Mouse (Mus musculus) olfactory bulb, adult 2 months (tissue): ENCODE results near the gene Adamtsl1. TPM values are rescaled to one million over a fixed set of nuclear protein-coding genes. Genes with fewer than 3 reads are reported as not detected.

ENCODE experiments used
- H3K27ac ChIP-seq: fragments of 200-500 bp; 2 replicates; pipeline ENCODE4 v1.5.1; 2012; ENCODE audit warnings: low read depth, low read length; ENCODE audit not compliant: insufficient read depth
- H3K4me1 ChIP-seq: fragments of 200-500 bp; 2 replicates; pipeline ENCODE4 v1.6.1; 2012; ENCODE audit warnings: low read length; ENCODE audit not compliant: control insufficient read depth, insufficient read depth
- H3K4me3 ChIP-seq: fragments of 200-500 bp; 2 replicates; pipeline ENCODE4 v1.5.1; 2012; ENCODE audit warnings: mild to moderate bottlenecking, low read depth, low read length, moderate library complexity; ENCODE audit not compliant: insufficient read depth
- CTCF ChIP-seq: fragments of 200-500 bp; IDR thresholded peaks from 2 replicates; pipeline ENCODE4 v1.5.1; 2012; ENCODE audit warnings: low read depth, mild to moderate bottlenecking, low read length, moderate library complexity; ENCODE audit not compliant: insufficient read depth
- POLR2A ChIP-seq: fragments of 200-500 bp; IDR thresholded peaks from 2 replicates; pipeline ENCODE4 v1.6.1; 2012; ENCODE audit warnings: mild to moderate bottlenecking, low read depth, low read length, moderate library complexity; ENCODE audit not compliant: insufficient read depth
- WGBS: fragments of 180-500 bp; shearing (Covaris S2); methylation state at CpG from one replicate; pipeline ENCODE4 v1.1.7; 2018; 5-methylcytosine and 5-hydroxymethylcytosine counted together
- polyA plus RNA-seq: library from polyadenylated mRNA; stranded (reverse); fragments of >200 nt; gene quantifications from 2 replicates; pipeline ENCODE4 v1.2.4, GENCODE M21; 2012; ENCODE audit warnings: low replicate concordance; ENCODE audit not compliant: missing spikeins, insufficient read depth, insufficient read length

The Adamtsl1 gene
- polyA plus RNA-seq, 1 experiment: not detected

DNA sequence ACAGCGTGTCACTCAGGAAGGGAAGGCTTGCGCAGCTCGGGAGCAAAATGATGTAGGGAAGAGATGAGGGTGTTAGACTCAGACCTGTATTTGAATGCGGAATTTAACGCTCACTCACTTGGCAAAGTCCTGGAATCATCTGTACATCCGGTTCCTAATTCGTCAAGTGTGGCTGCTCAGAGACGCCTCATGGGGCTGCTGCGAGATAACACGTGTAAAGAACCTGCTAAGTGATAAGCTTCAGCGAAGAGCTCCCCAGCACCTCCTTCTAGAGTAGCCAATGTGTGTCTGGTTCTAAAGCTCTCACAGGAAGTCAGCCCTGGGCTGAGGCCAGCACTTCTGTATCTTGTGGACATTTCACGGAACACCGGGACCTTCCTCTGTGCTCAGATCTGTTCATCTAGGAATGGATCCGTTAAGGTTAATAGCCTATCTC lies 250.1 kb downstream of the Adamtsl1 start:
- 81% methylated on average over 14 of the region's 14 CpGs for WGBS
- Histone ChIP-seq H3K4me1 (peaks cover 5% of the 10 kb centered on the region), H3K4me3 (no peak overlapping the region), H3K27ac (no peak overlapping the region)
- TF ChIP-seq POLR2A (no peak), CTCF (no peak)

DNA sequence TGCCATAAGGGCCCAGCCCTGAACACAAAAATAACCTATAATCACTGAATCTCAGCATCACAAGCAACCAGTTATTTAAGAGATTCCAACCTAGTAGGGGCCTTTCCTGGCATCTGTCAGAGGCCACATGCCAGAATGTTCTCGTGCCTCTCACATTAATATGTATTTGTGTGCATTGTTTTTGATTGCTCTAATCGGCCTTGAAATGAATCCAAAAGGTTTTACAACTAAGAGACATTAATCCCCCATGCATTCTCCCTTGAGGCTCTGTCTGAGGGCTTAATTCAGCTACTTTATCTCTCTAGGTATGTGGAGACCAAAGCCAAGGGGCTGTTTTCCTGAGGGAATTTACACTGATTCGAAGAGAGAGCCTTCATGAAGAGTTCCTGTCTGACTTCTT lies 250.5 kb downstream of the Adamtsl1 start:
- no peak overlapping the region for H3K4me3 ChIP-seq
- TF ChIP-seq CTCF (no peak), POLR2A (no peak)
- peaks cover 5% of the 10 kb centered on the region for H3K4me1 ChIP-seq
- WGBS: 50% methylated on average over 3 of the region's 3 CpGs
- no peak overlapping the region for H3K27ac ChIP-seq

DNA sequence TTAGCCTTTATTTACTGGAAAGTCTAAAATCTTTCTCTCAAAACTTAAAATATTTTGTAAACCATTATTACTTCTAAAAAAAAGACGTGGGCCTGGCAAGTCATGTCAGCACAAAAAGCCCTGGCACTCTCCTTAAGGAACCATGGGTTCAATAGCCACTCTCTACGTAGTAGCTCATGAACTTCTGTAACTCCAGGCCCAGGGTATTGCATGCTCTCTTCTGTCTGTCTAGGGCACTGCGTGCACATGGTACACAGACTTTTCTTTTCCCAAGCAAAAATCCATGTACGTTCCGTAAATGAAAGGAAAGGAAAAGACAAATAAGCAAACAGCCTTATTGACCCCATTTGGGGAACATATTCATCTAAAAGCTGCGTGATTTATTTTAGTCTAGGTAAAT lies 253.7 kb downstream of the Adamtsl1 start:
- Histone ChIP-seq H3K27ac (peak overlapping the region; percentile 93), H3K4me3 (no peak overlapping the region), H3K4me1 (peaks cover 5% of the 10 kb centered on the region)
- TF ChIP-seq POLR2A (no peak), CTCF (no peak)
- WGBS: 31% methylated on average over 6 of the region's 6 CpGs

DNA sequence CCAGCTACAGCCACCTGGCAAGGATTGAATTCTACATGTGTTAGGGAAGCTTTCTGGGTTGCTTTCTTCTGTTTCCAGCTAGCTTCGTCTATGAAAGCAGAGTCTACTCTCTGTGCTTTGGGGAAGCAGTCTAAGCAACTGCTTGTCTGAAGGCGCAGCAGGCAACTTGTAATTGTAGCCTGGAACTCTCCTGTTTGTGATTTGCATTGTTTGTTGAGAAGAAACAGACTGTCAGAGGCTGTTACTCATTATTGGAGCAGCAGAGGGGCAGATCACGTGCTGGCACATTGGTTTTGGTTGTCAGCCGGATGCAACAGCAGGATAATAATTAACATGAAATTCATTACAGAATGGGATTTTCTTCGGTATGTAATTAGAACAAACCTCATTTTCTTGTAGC lies 254.1 kb downstream of the Adamtsl1 start:
- 11% methylated on average over 5 of the region's 5 CpGs for WGBS
- no peak overlapping the region for H3K4me3 ChIP-seq
- no peak for TF ChIP-seq CTCF
- TF ChIP-seq POLR2A: no peak
- peaks cover 5% of the 10 kb centered on the region for H3K4me1 ChIP-seq
- H3K27ac ChIP-seq: peak overlapping the region; percentile 93

DNA sequence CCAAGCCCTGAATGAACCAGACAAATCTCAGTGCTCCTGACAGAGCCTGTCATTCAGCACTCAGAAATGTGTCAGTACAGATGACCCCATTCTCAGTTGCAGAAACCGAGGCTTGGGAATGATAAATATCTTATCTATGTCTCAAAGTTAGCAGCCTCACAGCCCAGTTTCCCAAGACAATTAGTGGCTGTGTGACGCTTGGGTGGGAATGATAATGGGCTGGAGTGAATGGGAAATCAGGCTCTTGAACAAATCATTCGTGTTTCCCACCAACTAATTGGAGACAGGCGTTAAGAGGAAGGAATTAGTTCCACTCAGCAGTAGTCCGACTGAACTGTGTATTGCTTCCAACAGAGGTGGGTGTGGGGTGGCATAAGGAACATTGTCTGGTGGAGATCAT lies 268.5 kb downstream of the Adamtsl1 start:
- no peak overlapping the region for H3K27ac ChIP-seq
- H3K4me1 ChIP-seq: no peaks in the 10 kb centered on the region
- no peak overlapping the region for H3K4me3 ChIP-seq
- no peak for TF ChIP-seq CTCF
- no peak for TF ChIP-seq POLR2A
- 28% methylated on average over 5 of the region's 5 CpGs for WGBS

DNA sequence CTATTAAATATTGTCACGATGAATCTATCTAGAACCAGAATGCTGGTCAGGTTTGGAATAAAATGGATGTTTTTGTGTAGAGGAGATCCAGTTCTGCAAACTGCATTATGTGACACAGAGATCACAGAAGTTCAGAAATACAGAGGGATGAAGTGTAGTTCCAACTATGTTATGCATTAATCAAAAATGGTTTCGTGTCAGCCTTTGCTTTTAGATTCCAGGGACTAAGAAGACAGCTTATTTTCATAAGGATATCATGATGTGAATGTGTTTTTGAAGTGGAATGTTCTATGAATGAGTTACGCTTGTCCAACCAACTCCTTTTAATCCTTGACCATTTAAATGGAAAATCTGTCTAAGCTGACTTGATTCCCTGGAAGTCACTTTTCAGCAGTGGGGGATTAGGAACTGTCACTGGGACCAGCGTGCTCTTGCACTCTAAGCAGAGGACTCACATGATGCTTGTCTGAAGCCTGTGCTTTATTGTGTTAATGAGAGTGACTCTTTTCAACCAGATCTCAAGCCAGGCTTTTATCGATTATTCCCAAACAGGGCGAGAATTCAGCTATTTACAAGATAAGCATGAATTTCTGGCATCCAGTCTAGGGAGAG lies 269.9 kb downstream of the Adamtsl1 start:
- Histone ChIP-seq H3K4me1 (no peaks in the 10 kb centered on the region), H3K4me3 (no peak overlapping the region), H3K27ac (no peak overlapping the region)
- TF ChIP-seq CTCF (no peak), POLR2A (no peak)
- 69% methylated on average over 6 of the region's 6 CpGs for WGBS

DNA sequence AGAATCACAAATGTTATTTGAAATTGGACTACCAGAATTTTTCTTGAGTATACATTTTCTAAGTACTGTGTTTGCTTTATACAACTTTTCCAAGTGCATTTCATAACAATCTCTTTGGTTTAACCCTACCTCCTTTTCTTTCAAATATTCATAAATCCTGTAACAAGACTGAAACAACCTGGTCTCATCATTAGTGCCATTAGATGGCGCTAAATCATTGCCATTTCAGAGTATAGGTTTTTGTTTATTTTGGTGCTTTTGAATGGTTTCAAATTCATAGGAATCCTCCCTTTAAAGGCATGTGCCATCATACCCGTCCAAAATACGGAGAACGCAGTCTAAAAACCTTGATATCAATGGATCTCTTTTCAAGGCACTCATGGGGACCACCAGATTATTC lies 270.5 kb downstream of the Adamtsl1 start:
- no peak overlapping the region for H3K27ac ChIP-seq
- TF ChIP-seq CTCF (no peak), POLR2A (no peak)
- no peak overlapping the region for H3K4me3 ChIP-seq
- 66% methylated on average over 4 of the region's 4 CpGs for WGBS
- no peaks in the 10 kb centered on the region for H3K4me1 ChIP-seq

DNA sequence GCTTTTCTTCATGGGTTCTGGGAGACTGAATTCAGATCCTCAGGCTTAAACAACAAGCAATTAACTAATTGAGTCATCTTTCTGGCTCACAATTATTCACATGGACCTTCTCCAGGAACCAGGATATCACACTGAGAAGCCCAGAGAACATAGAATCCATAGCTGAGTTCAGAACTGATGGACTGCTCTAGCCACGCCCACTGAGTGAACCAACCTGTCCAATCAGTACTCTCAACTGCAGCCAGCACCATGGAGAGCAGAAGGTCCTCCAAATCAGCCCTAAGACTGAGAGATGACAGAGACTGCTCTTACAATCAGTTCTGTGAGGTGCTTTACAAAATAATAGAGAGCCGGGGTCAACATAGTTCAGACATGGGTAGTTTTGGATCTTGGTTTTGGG lies 276.3 kb downstream of the Adamtsl1 start:
- H3K4me3 ChIP-seq: no peak overlapping the region
- TF ChIP-seq CTCF: no peak
- 87% methylated on average over 2 of the region's 2 CpGs for WGBS

DNA sequence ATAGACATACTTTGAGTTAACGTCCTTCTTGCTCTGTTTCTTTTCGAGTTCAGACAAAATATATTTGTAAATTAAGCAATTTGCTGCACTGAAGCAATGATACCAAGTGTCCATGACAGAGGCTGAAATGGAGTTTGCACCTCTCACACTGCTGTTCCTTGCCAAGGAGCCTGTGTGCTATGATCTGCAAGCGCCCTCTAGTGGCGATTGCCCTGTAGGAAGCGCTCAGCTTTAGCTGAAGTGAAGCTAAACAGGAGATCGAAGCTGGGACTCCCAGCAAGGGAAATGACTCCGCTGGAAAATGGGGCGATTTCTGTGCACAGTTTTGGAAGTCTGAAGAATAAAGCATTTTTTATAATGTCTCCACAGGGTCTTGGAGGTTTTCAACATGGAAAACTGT lies 287.8 kb downstream of the Adamtsl1 start:
- no peak overlapping the region for H3K4me3 ChIP-seq

More for the DNA sequence above, 276.3 kb downstream of the Adamtsl1 start:
- Histone ChIP-seq H3K4me1 (no peaks in the 10 kb centered on the region), H3K27ac (no peak overlapping the region)

DNA sequence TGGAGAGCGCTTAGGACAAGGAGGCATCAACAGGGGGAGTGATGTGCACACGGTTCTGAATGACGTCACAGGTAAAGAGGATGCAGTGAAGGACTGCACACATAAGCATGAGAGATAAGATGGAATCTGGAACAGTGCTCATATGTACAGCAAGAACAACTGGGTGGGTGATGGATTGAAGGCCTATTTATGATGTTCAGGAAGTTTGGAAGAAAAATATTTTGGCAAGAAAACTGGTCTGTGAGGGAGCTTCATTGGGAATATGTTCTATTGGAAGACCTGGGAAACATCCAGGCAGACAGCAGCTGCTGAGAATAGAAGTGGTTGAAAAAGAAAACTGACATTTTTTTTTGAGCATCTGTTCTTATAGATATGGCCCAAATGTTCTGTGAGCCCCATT lies 300.4 kb downstream of the Adamtsl1 start:
- TF ChIP-seq CTCF (no peak), POLR2A (no peak)
- H3K27ac ChIP-seq: no peak overlapping the region
- H3K4me3 ChIP-seq: no peak overlapping the region
- no peaks in the 10 kb centered on the region for H3K4me1 ChIP-seq
- WGBS: 88% methylated on average over 3 of the region's 3 CpGs

More for the DNA sequence above, 287.8 kb downstream of the Adamtsl1 start:
- TF ChIP-seq POLR2A: no peak
- peak; percentile 88 for TF ChIP-seq CTCF
- 4% methylated on average over 8 of the region's 8 CpGs for WGBS
- Histone ChIP-seq H3K4me1 (no peaks in the 10 kb centered on the region), H3K27ac (no peak overlapping the region)
